In genomic region chr2:6359645-6360044, GRCm38 (mm10) we compare ENCODE assay signal across 15 mouse cellular contexts. TPM values are rescaled to one million over a fixed set of nuclear protein-coding genes. Genes with fewer than 3 reads are reported as not detected.
DNase-seq lines count a peak whose midpoint lies in the region; ATAC-seq and TF ChIP-seq lines count a peak whose summit lies in the region.
"Had no signal": no experiment of that assay in that cellular context is flagged by ENCODE, and none has a peak within 500 bp of the region (broad histone marks: within the 10 kb centered on the region; RNA-seq: fewer than 3 reads in every experiment).

No protein-coding gene starts in this region.

- H3ac ChIP-seq in C2C12 (ENCODE audit: control insufficient read depth, insufficient read length, low read depth) (no peak overlapping the region), myocyte (ENCODE audit: control insufficient read depth, insufficient read length) (no peak overlapping the region)

- H3K79me2 ChIP-seq in C2C12 (ENCODE audit: control insufficient read depth, insufficient read depth) (peaks cover 100% of the 10 kb centered on the region), myocyte (ENCODE audit: control insufficient read depth, insufficient read depth) (peaks cover 81% of the 10 kb centered on the region)

- peak overlapping the region; percentile 6; the same call in 1 of the 2 replicates for H3K4me2 ChIP-seq in lung, embryonic 15.5 days
- H3K4me2 ChIP-seq in myocyte (ENCODE audit: low read depth), result peak overlapping the region; percentile 52
- H3K4me2 ChIP-seq: heart, embryonic 13.5 days; hindbrain, embryonic 15.5 days had no signal

- H3K9ac ChIP-seq in lung, embryonic 15.5 days, result no peak overlapping the region
- H3K9ac ChIP-seq: heart, embryonic 13.5 days; hindbrain, embryonic 15.5 days had no signal

- TF ChIP-seq CTCF in C2C12 (IDR thresholded peaks at IDR 0.05; ENCODE audit: control insufficient read depth, insufficient read depth, insufficient read length), result no peak

- H3K27me3 ChIP-seq in lung, embryonic 15.5 days, result no peaks in the 10 kb centered on the region
- H3K27me3 ChIP-seq in C2C12 (ENCODE audit: control insufficient read depth, insufficient read depth, insufficient read length) (no peaks in the 10 kb centered on the region), myocyte (ENCODE audit: control insufficient read depth, insufficient read depth, insufficient read length) (no peaks in the 10 kb centered on the region)
- H3K27me3 ChIP-seq: heart, embryonic 13.5 days; hindbrain, embryonic 15.5 days had no signal

- H3K9me3 ChIP-seq in lung, embryonic 15.5 days, result no peaks in the 10 kb centered on the region
- H3K9me3 ChIP-seq: heart, embryonic 13.5 days; hindbrain, embryonic 15.5 days; limb, embryonic 10.5 days had no signal

- 51% methylated on average over 9 of the region's 9 CpGs for WGBS in lung, embryonic 15.5 days

- H3K27ac ChIP-seq in lung, embryonic 15.5 days, result peak overlapping the region; percentile 33; the same call in 1 of the 2 replicates
- H3K27ac ChIP-seq: heart, embryonic 13.5 days; hindbrain, embryonic 15.5 days; layer of hippocampus, adult 2 months; limb, embryonic 10.5 days had no signal

- intact Hi-C loops in left cerebral cortex, postnatal 10 days (cut with DNase I), result no loop called here

- H3K79me3 ChIP-seq in C2C12 (ENCODE audit: low read depth), result peaks cover 79% of the 10 kb centered on the region

- H3K4me1 ChIP-seq in lung, embryonic 15.5 days, result peaks cover 38% of the 10 kb centered on the region

- no peaks in the 10 kb centered on the region for H3K36me3 ChIP-seq in lung, embryonic 15.5 days
- H3K36me3 ChIP-seq in C2C12 (ENCODE audit: control insufficient read depth, insufficient read depth) (peaks cover 6% of the 10 kb centered on the region), myocyte (ENCODE audit: control insufficient read depth, insufficient read depth) (no peaks in the 10 kb centered on the region)
- H3K36me3 ChIP-seq: hindbrain, embryonic 15.5 days had no signal

- peak; percentile 16 for DNase-seq in embryo, embryonic 10.5 days (ENCODE audit: low spot score)
- no peak for DNase-seq in embryo, embryonic 9.5 days (ENCODE audit: extremely low spot score)
- DNase-seq in lung, postnatal 4 days, result no peak
- DNase-seq in left cerebral cortex, postnatal 10 days (ENCODE audit: extremely low spot score in 1 of 2, low spot score in 2 of 2), result no peak
- DNase-seq in right cerebral cortex, postnatal 14 days, result no peak
- DNase-seq: lung, postnatal 10 days; right cerebral cortex, postnatal 4 days; thymus, postnatal 36 days had no signal

- no peak overlapping the region for H3K4me3 ChIP-seq in lung, embryonic 15.5 days
- H3K4me3 ChIP-seq in C2C12 (ENCODE audit: insufficient read depth, poor library complexity, severe bottlenecking), result no peak overlapping the region
- H3K4me3 ChIP-seq in myocyte, result no peak overlapping the region
- H3K4me3 ChIP-seq: heart, embryonic 13.5 days; hindbrain, embryonic 15.5 days; layer of hippocampus, adult 2 months; limb, embryonic 10.5 days had no signal

- TF ChIP-seq POLR2A in myocyte (IDR thresholded peaks at IDR 0.05; ENCODE audit: insufficient read length, low read depth), result no peak

- ATAC-seq in lung, embryonic 15.5 days (ENCODE audit: borderline replicate concordance, extremely low read depth, low FRiP score, low TSS enrichment), result no peak

TF ChIP-seq in C2C12, 6 proteins besides CTCF, POLR2A, EP300 and RAD21:
- TF ChIP-seq MYOD1 (IDR thresholded peaks at IDR 0.05; ENCODE audit: control insufficient read depth, insufficient read length, low read depth), result no peak
- TF ChIP-seq MAX (IDR thresholded peaks at IDR 0.05), result peak; percentile 55

TF ChIP-seq in myocyte, 11 proteins besides CTCF, POLR2A, EP300 and RAD21:
- TF ChIP-seq MYOD1 (IDR thresholded peaks at IDR 0.05; ENCODE audit: control insufficient read depth in 1 of 3, insufficient read length in 2 of 3, low read depth in 2 of 3), result no peak
- no peak for TF ChIP-seq MAX (IDR thresholded peaks at IDR 0.05; ENCODE audit: low read depth)
- TF ChIP-seq E2F4 (IDR thresholded peaks at IDR 0.05; ENCODE audit: insufficient read depth), result no peak
- no peak for TF ChIP-seq MYOG (IDR thresholded peaks at IDR 0.05; ENCODE audit: control insufficient read depth in 1 of 3, insufficient read depth in 1 of 3, insufficient read length in 2 of 3, low read depth in 2 of 3)
- no peak for TF ChIP-seq SRF (IDR thresholded peaks at IDR 0.05; ENCODE audit: control insufficient read depth, insufficient read length, low read depth)

RNA-seq across cellular contexts. Expression of gene Usp6nl, which starts 37.2 kb away (rescaled TPM):
- polyA plus RNA-seq in lung, embryonic 15.5 days (2015; fragmentation: Nextera tagmentation; extraction: Ambion mirVana), result 12.4 and 13.0 TPM in 2 replicates
- polyA plus RNA-seq in C2C12 (2012; fragmentation: generic; extraction: Trizol) (6.1 TPM), myocyte (2012; fragmentation: generic; extraction: Trizol) (7.6 TPM)
- 10 to 100 TPM; 30.1 to 30.7 TPM for total RNA-seq in left cerebral cortex, postnatal 10 days (2021)
